Mouse (Mus musculus) stomach, postnatal 0 days (tissue): ENCODE data around the gene Cdh12. TPM values are rescaled to one million over a fixed set of nuclear protein-coding genes. Genes with fewer than 3 reads are reported as not detected.

Experiments
- ATAC-seq: fragments of 200-750 bp; cut with Nextera tagmentation; 2 replicates; pipeline ENCODE4 v1.8.0; 2017; ENCODE audit not compliant: low FRiP score, low TSS enrichment
- DNase-seq: peaks from one replicate; pipeline ENCODE4 v3.0.0-alpha.2; 2016; ENCODE audit warnings: low spot score
- H3K27ac ChIP-seq: fragments of 300-500 bp; sonication (generic); replicated peaks from 2 replicates; pipeline ENCODE4 v1.5.1; 2014; ENCODE audit warnings: mild to moderate bottlenecking, control low read depth
- H3K27me3 ChIP-seq: fragments of 300-500 bp; sonication (generic); 2 replicates; pipeline ENCODE4 v1.6.1; 2014; ENCODE audit warnings: low read length; ENCODE audit not compliant: control insufficient read depth, insufficient read depth
- H3K36me3 ChIP-seq: fragments of 300-500 bp; sonication (generic); 2 replicates; pipeline ENCODE4 v1.6.1; 2014; ENCODE audit warnings: low read length, mixed read lengths; ENCODE audit not compliant: control insufficient read depth, insufficient read depth
- H3K4me1 ChIP-seq: fragments of 300-500 bp; sonication (generic); replicated peaks from 2 replicates; pipeline ENCODE4 v1.6.1; 2014; ENCODE audit warnings: antibody characterized with exemption; ENCODE audit not compliant: control insufficient read depth, insufficient read depth
- H3K4me2 ChIP-seq: fragments of 300-500 bp; sonication (generic); replicated peaks from 2 replicates; pipeline ENCODE4 v1.6.1; 2014; ENCODE audit warnings: low read depth, mild to moderate bottlenecking, control low read depth, moderate library complexity
- H3K4me3 ChIP-seq: fragments of 300-500 bp; sonication (generic); 2 replicates; pipeline ENCODE4 v1.5.1; 2014; ENCODE audit warnings: low read depth, low read length, control low read depth
- H3K9ac ChIP-seq: fragments of 300-500 bp; sonication (generic); 2 replicates; pipeline ENCODE4 v1.6.1; 2014; ENCODE audit warnings: mild to moderate bottlenecking, low read length, control low read depth, mixed read lengths
- H3K9me3 ChIP-seq: fragments of 300-500 bp; sonication (generic); 2 replicates; pipeline ENCODE4 v1.6.1; 2016; ENCODE audit warnings: low read length; ENCODE audit not compliant: control insufficient read depth
- CTCF ChIP-seq: IDR thresholded peaks from 2 replicates; pipeline ENCODE4 v1.5.1; 2016; ENCODE audit warnings: antibody characterized with exemption, low read depth, mild to moderate bottlenecking, moderate library complexity
- EP300 ChIP-seq: optimal IDR thresholded peaks from 2 replicates; pipeline ENCODE3; 2016; ENCODE audit warnings: antibody characterized with exemption
- WGBS: fragments of 180-500 bp; shearing (Covaris S2); extraction: QIAGEN DNeasy Blood & Tissue Kit; methylation state at CpG from one replicate; pipeline ENCODE4 v1.1.7; 2014; 5-methylcytosine and 5-hydroxymethylcytosine counted together
- polyA plus RNA-seq: library from polyadenylated mRNA; unstranded; fragments of >200 nt; fragmentation: Nextera tagmentation; extraction: Ambion mirVana; gene quantifications from 2 replicates; pipeline ENCODE4 v1.2.1, GENCODE M21; 2015

Cdh12 gene
- polyA plus RNA-seq, 1 experiment from 2014 or later: 0.16 TPM

DNA sequence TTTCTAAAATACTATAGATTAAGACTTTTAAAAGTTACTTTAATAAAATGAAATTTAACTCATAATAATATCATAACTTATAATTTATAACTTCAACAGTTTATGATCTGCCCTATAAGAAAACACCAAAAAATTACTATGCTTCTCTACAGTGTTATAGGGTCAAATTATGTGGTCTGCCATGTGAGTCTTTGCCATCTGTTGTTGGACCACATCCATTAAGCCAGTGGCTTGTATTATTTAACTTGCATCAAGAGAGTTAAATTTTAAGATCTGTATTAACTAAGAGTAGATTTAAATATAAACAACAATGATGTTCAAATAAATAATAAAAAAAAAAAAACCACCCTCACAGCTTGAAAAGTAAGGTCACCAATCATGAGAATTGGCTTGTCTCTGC lies 479.2 kb downstream of the Cdh12 start:
- Histone ChIP-seq H3K27me3 (no peaks in the 10 kb centered on the region), H3K9me3 (no peaks in the 10 kb centered on the region), H3K4me3 (no peak overlapping the region), H3K4me2 (no peak overlapping the region), H3K27ac (no peak overlapping the region), H3K9ac (no peak overlapping the region), H3K36me3 (no peaks in the 10 kb centered on the region), H3K4me1 (no peaks in the 10 kb centered on the region)
- DNase-seq (no peak), ATAC-seq (no peak)
- TF ChIP-seq EP300: no peak
- no peak for TF ChIP-seq CTCF

DNA sequence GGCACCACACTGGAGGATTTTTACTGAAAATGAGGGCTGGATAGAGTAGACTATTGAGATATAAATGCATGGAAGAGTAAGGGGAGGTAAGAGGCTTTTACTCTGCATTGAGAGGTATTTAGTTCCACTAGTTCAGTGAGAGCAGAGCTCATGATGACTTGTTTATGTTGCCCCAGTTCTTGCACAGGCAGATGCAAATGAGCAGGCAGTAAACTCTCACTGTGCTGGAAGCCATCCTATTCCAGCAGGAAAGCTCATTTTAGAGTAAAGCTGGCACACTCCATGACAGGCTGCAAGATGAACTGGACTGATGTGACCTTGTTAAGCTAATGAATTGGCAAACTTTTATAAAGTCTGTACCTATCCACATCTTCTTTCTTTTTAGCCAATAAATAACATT lies 494.9 kb downstream of the Cdh12 start:
- TF ChIP-seq EP300: no peak
- TF ChIP-seq CTCF: no peak
- ATAC-seq: no peak
- no peaks in the 10 kb centered on the region for H3K36me3 ChIP-seq
- H3K4me2 ChIP-seq: no peak overlapping the region
- no peak for DNase-seq
- H3K4me1 ChIP-seq: no peaks in the 10 kb centered on the region
- H3K9ac ChIP-seq: no peak overlapping the region
- no peak overlapping the region for H3K4me3 ChIP-seq
- no peaks in the 10 kb centered on the region for H3K9me3 ChIP-seq
- H3K27ac ChIP-seq: no peak overlapping the region
- no peaks in the 10 kb centered on the region for H3K27me3 ChIP-seq

DNA sequence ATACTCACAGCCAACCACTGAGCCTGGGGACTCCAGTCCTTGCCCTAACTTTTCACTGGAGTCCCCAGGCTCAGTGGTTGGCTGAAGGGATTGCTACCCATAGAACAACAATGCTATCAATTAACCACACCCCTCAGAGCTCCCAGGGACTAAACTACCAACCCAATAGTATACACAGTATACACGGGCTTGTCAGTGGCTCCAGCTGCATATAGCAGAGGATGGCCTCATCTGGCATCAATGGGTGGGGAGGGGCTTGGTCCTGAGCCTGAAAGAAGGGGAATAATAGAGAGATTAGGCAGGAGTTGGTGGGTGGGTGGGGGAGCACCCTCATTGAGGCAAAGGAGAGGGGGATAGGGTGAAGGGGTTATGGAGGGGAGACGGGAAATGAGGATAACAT lies 518.4 kb downstream of the Cdh12 start:
- ATAC-seq (no peak), DNase-seq (no peak)
- no peak overlapping the region for H3K27ac ChIP-seq
- H3K36me3 ChIP-seq: no peaks in the 10 kb centered on the region
- H3K4me3 ChIP-seq: no peak overlapping the region
- H3K9me3 ChIP-seq: no peaks in the 10 kb centered on the region
- 34% methylated on average over 2 of the region's 2 CpGs for WGBS
- no peak overlapping the region for H3K9ac ChIP-seq
- H3K4me2 ChIP-seq: no peak overlapping the region
- no peaks in the 10 kb centered on the region for H3K4me1 ChIP-seq
- H3K27me3 ChIP-seq: no peaks in the 10 kb centered on the region
- TF ChIP-seq EP300: no peak
- no peak for TF ChIP-seq CTCF

DNA sequence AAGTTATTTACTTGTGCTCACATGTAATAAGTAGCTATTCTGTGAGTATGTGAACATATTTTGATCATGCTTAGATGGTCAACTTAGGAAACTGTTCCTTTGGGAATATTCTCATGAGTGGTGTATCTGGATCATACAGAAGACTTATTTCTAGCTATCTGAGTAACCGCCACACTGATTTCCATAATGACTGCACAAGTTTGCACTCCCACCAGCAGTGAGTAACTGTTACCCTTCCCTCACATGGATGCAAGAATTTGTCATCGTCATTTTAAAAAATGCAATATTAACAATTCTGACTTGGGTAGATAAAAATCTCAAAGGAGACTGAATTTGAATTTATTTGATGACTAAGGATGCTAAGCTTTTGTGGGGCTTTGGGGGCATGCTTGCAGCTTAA lies 522.0 kb downstream of the Cdh12 start:
- Histone ChIP-seq H3K27me3 (no peaks in the 10 kb centered on the region), H3K4me1 (no peaks in the 10 kb centered on the region), H3K4me3 (no peak overlapping the region), H3K9ac (no peak overlapping the region), H3K36me3 (no peaks in the 10 kb centered on the region), H3K4me2 (no peak overlapping the region), H3K9me3 (no peaks in the 10 kb centered on the region), H3K27ac (no peak overlapping the region)
- 93% methylated on average over 2 of the region's 2 CpGs for WGBS
- no peak for ATAC-seq
- no peak for TF ChIP-seq CTCF
- no peak for TF ChIP-seq EP300
- no peak for DNase-seq

DNA sequence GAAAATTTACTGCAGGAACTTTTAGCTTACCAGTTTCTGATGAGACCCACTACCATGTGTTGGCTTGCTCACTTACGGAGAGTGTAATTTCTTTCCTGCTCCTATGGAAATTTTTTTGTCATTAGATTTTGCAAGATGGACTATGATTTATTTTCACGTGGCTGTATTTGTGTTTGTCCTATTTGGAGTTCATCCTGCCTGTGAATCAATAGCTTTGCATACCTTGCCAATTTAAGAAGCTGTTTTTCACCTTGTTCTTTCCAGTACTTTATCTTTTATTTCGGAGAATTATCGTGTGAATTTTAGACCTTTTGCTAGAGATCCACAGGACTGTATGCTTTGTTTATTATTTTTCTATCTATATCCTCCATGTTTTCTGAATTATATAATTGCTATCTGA lies 551.5 kb downstream of the Cdh12 start:
- Histone ChIP-seq H3K9ac (no peak overlapping the region), H3K4me3 (no peak overlapping the region), H3K4me1 (no peaks in the 10 kb centered on the region), H3K27ac (no peak overlapping the region), H3K9me3 (no peaks in the 10 kb centered on the region), H3K4me2 (no peak overlapping the region), H3K27me3 (no peaks in the 10 kb centered on the region), H3K36me3 (no peaks in the 10 kb centered on the region)
- DNase-seq (no peak), ATAC-seq (no peak)
- no peak for TF ChIP-seq EP300
- TF ChIP-seq CTCF: no peak
- 73% methylated on average over 4 of the region's 4 CpGs for WGBS

DNA sequence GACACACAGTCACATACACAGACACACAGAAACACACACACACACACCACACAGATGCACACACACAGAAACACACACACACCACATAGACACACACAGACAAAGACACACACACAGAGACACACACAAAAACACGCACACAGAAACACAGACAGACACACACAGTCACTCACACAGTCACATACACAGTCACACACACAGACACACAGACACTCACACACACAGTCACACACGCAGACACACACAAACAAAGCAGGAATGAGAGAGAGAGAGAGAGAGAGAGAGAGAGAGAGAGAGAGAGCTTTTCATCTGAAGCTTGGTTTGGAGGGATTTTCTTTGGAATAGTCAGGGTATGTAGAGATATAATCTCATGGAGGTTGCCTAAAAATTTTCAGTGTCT lies 558.9 kb downstream of the Cdh12 start:
- Histone ChIP-seq H3K27me3 (no peaks in the 10 kb centered on the region), H3K36me3 (no peaks in the 10 kb centered on the region), H3K27ac (no peak overlapping the region), H3K4me3 (no peak overlapping the region), H3K9me3 (no peaks in the 10 kb centered on the region), H3K4me1 (no peaks in the 10 kb centered on the region), H3K4me2 (no peak overlapping the region), H3K9ac (no peak overlapping the region)
- WGBS: 79% methylated on average over 2 of the region's 2 CpGs
- ATAC-seq (no peak), DNase-seq (no peak)
- TF ChIP-seq CTCF: no peak
- TF ChIP-seq EP300: no peak

DNA sequence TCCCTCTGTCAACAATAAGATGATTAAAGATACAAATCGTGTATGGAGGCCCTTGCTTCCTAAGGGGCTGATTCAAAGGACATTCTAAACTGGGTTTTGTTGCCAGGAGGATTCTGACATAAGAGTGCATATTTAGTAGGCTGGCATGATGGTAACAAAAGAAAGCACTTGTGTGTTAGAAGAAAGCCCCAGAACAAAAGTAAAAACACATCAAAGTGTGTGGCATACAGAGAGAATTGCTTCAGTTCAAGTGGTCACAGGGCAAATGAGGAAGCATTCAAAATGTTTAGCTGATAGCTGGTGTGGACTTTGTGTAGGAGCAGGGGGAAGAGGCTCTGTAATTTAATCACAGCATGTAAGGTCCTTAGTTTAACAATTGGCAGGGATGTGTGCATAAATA lies 559.4 kb downstream of the Cdh12 start:
- H3K9me3 ChIP-seq: no peaks in the 10 kb centered on the region
- ATAC-seq (no peak), DNase-seq (no peak)
- H3K36me3 ChIP-seq: no peaks in the 10 kb centered on the region
- no peak overlapping the region for H3K27ac ChIP-seq
- no peak for TF ChIP-seq CTCF
- no peak for TF ChIP-seq EP300
- no peak overlapping the region for H3K4me2 ChIP-seq
- no peak overlapping the region for H3K9ac ChIP-seq
- H3K27me3 ChIP-seq: no peaks in the 10 kb centered on the region
- no peaks in the 10 kb centered on the region for H3K4me1 ChIP-seq
- 25% methylated on average over 1 of the region's 1 CpGs for WGBS
- H3K4me3 ChIP-seq: no peak overlapping the region
